8 mouse cellular contexts compared by ENCODE assay signal in genomic region chrX:48433527-48433899, GRCm38 (mm10). TPM values are rescaled to one million over a fixed set of nuclear protein-coding genes. Genes with fewer than 3 reads are reported as not detected.
DNase-seq lines count a peak whose midpoint lies in the region; ATAC-seq and TF ChIP-seq lines count a peak whose summit lies in the region.

No protein-coding gene starts in this region.

- H3K4me2 ChIP-seq in lung, embryonic 16.5 days (ENCODE audit: low read depth, low read length), result no peak overlapping the region
- no peak overlapping the region for H3K4me2 ChIP-seq in forebrain, postnatal 0 days (ENCODE audit: low read depth)
- H3K4me2 ChIP-seq in forebrain, embryonic 12.5 days, result no peak overlapping the region

- no peaks in the 10 kb centered on the region for H3K27me3 ChIP-seq in lung, embryonic 16.5 days (ENCODE audit: control insufficient read depth, insufficient read depth, low read depth, low read length)
- no peaks in the 10 kb centered on the region for H3K27me3 ChIP-seq in thymus, adult 2 months (ENCODE audit: control insufficient read depth, insufficient read depth, low read length)
- no peaks in the 10 kb centered on the region for H3K27me3 ChIP-seq in forebrain, postnatal 0 days (ENCODE audit: insufficient read depth, low read length)
- H3K27me3 ChIP-seq in forebrain, embryonic 12.5 days, result no peaks in the 10 kb centered on the region

- TF ChIP-seq CTCF in thymus, adult 2 months (IDR thresholded peaks at IDR 0.05; ENCODE audit: borderline replicate concordance, control insufficient read depth, extremely low read depth, insufficient read depth, low read length, poor library complexity), result no peak
- no peak for TF ChIP-seq CTCF in forebrain, postnatal 0 days (IDR thresholded peaks at IDR 0.05; ENCODE audit: low read depth)

- no peak for TF ChIP-seq POLR2A in thymus, adult 2 months (IDR thresholded peaks at IDR 0.05; ENCODE audit: control insufficient read depth, extremely low read depth, insufficient read depth, low read length, poor library complexity)

- H3K4me1 ChIP-seq in lung, embryonic 16.5 days (replicated peaks; ENCODE audit: control insufficient read depth, insufficient read depth, low read length), result no peaks in the 10 kb centered on the region; the same call in none of the 2 replicates
- peaks cover 58% of the 10 kb centered on the region for H3K4me1 ChIP-seq in thymus, adult 2 months (replicated peaks; ENCODE audit: control insufficient read depth, insufficient read depth, low read length)
- no peaks in the 10 kb centered on the region for H3K4me1 ChIP-seq in forebrain, postnatal 0 days (ENCODE audit: insufficient read depth)
- no peaks in the 10 kb centered on the region for H3K4me1 ChIP-seq in forebrain, embryonic 12.5 days

- no peak overlapping the region for H3K9ac ChIP-seq in lung, embryonic 16.5 days (ENCODE audit: low read length)
- H3K9ac ChIP-seq in forebrain, postnatal 0 days, result no peak overlapping the region
- no peak overlapping the region for H3K9ac ChIP-seq in forebrain, embryonic 12.5 days

- no peaks in the 10 kb centered on the region for H3K9me3 ChIP-seq in lung, embryonic 16.5 days (ENCODE audit: control insufficient read depth, low read length)
- no peaks in the 10 kb centered on the region for H3K9me3 ChIP-seq in forebrain, postnatal 0 days (ENCODE audit: low read length)
- no peaks in the 10 kb centered on the region for H3K9me3 ChIP-seq in forebrain, embryonic 12.5 days

- H3K36me3 ChIP-seq in lung, embryonic 16.5 days (ENCODE audit: control insufficient read depth, insufficient read depth, low read length), result no peaks in the 10 kb centered on the region
- no peaks in the 10 kb centered on the region for H3K36me3 ChIP-seq in thymus, adult 2 months (ENCODE audit: control insufficient read depth, insufficient read depth, low read length)
- no peaks in the 10 kb centered on the region for H3K36me3 ChIP-seq in forebrain, postnatal 0 days (ENCODE audit: insufficient read depth)
- H3K36me3 ChIP-seq in forebrain, embryonic 12.5 days (replicated peaks), result no peaks in the 10 kb centered on the region

- H3K27ac ChIP-seq in lung, embryonic 16.5 days (ENCODE audit: low read length), result no peak overlapping the region
- peak overlapping the region; percentile 95 for H3K27ac ChIP-seq in thymus, adult 2 months (ENCODE audit: control insufficient read depth, insufficient read depth, low read length)
- H3K27ac ChIP-seq in forebrain, postnatal 0 days (ENCODE audit: low read depth, low read length), result no peak overlapping the region
- no peak overlapping the region for H3K27ac ChIP-seq in forebrain, embryonic 12.5 days

- H3K4me3 ChIP-seq in lung, embryonic 16.5 days (ENCODE audit: low read length), result no peak overlapping the region
- peak overlapping the region; percentile 61 for H3K4me3 ChIP-seq in thymus, adult 2 months (ENCODE audit: control insufficient read depth, insufficient read depth, low read length)
- H3K4me3 ChIP-seq in forebrain, postnatal 0 days (ENCODE audit: low read depth, low read length), result no peak overlapping the region
- no peak overlapping the region for H3K4me3 ChIP-seq in forebrain, embryonic 12.5 days (replicated peaks)

- DNase-seq in heart, adult 11 months, result peak; percentile 97
- no peak for DNase-seq in heart, adult 8-10 months (ENCODE audit: low spot score)
- peak; percentile 89 for DNase-seq in thymus, adult 2 months
- DNase-seq in forebrain, postnatal 0 days, result no peak
- no peak for DNase-seq in right cerebral cortex, postnatal 4 days

- WGBS in lung, embryonic 16.5 days, result 54% methylated on average over 4 of the region's 6 CpGs
- 2% methylated on average over 6 of the region's 6 CpGs for WGBS in thymus, adult 2 months
- WGBS in forebrain, postnatal 0 days, result 49% methylated on average over 6 of the region's 6 CpGs
- WGBS in forebrain, embryonic 12.5 days, result 46% methylated on average over 6 of the region's 6 CpGs

- ATAC-seq in hematopoietic stem cell, adult 5-6 weeks (replicated peaks in 1 of 2; ENCODE audit: insufficient read depth in 1 of 2, low FRiP score in 2 of 2, low TSS enrichment in 1 of 2, low read depth in 1 of 2, poor library complexity in 2 of 2, severe bottlenecking in 2 of 2), result peak; percentile 86 to 87
- ATAC-seq in lung, embryonic 16.5 days (ENCODE audit: low read depth), result peak; percentile 77
- ATAC-seq in forebrain, postnatal 0 days, result no peak
- no peak for ATAC-seq in forebrain, embryonic 12.5 days (ENCODE audit: low FRiP score)

RNA-seq across cellular contexts. Expression of gene Elf4, which starts 29.4 kb away (rescaled TPM):
- 1 to 10 TPM; 3.4 to 6.1 (median 4.2) TPM for total RNA-seq in heart, adult 8-10 months (2022)
- 18.2 and 29.5 TPM in 2 replicates for total RNA-seq in hematopoietic stem cell, adult 5-6 weeks (2017)
- 5.4 and 5.5 TPM in 2 replicates for polyA plus RNA-seq in lung, embryonic 16.5 days (2015; fragmentation: Nextera tagmentation; extraction: Ambion mirVana)
- polyA plus RNA-seq in thymus, adult 2 months (2012; rRNA removed), result 90.5 and 92.3 TPM in 2 replicates
- 0.54 and 1.8 TPM in 2 replicates for total RNA-seq in forebrain, postnatal 0 days (2014; rRNA removed)
- polyA plus RNA-seq in forebrain, postnatal 0 days (2015; fragmentation: Nextera tagmentation; extraction: Ambion mirVana), result 0.13 and 0.24 TPM in 2 replicates
- polyA plus RNA-seq in forebrain, embryonic 12.5 days (2016; fragmentation: Nextera tagmentation; extraction: Ambion mirVana), result 1.6 and 1.7 TPM in 2 replicates

Comparison
In these comparisons a context has a peak if more than half of its experiments do, and no peak if none do; other contexts are left out.
1. DNase-seq: peak in heart, adult 11 months (single experiment) and thymus, adult 2 months (single experiment); none in heart, adult 8-10 months (single experiment), forebrain, postnatal 0 days (single experiment) and right cerebral cortex, postnatal 4 days (single experiment).
2. ATAC-seq: peak in hematopoietic stem cell, adult 5-6 weeks (2 of 2) and lung, embryonic 16.5 days (single experiment); none in forebrain, postnatal 0 days (single experiment) and forebrain, embryonic 12.5 days (single experiment).
3. RNA of gene Elf4, which starts 29.4 kb away (polyA plus RNA-seq): 90.5 to 92.3 TPM in thymus, adult 2 months; 5.4 to 5.5 TPM in lung, embryonic 16.5 days, 1.6 to 1.7 TPM in forebrain, embryonic 12.5 days and 0.13 to 0.24 TPM in forebrain, postnatal 0 days; every median in the first group is over 10 times any median in the second.